Mouse (Mus musculus) bone marrow macrophage, adult 2 months (primary cell): ENCODE data around the gene Syce2.

Source experiments
- CTCF ChIP-seq: IDR thresholded peaks from 2 replicates; pipeline ENCODE4 v1.5.1; 2012; ENCODE audit warnings: low read depth, mild to moderate bottlenecking, low read length, moderate library complexity
- POLR2A ChIP-seq: IDR thresholded peaks from 2 replicates; pipeline ENCODE4 v1.6.1; 2012; ENCODE audit warnings: mild to moderate bottlenecking, low read depth, low read length, borderline replicate concordance

DNA sequence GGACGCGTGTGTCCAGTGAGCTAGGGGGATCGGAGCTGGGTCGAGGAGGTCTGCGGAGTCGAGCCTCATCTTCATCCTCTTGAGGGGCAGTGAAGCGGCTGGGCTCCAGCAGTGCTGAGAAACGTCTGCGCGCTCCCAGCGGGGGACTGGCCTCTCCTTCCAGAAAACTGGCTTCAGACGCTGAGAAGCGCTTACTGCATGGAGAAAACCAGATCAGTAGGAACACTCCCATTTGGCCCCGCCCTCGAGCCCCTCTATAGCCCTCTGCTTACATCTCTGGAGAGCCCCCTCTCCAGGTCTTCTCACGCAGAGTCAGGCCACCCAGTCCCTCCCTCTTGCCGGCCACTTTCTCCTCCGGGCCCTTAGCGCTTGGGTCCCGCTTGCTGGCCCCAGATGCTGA is 45.9 kb downstream of the Syce2 start:
- TF ChIP-seq CTCF (no peak), POLR2A (no peak)
